Mouse (Mus musculus): ENCODE data around the gene Bahd1. TPM values are rescaled to one million over a fixed set of nuclear protein-coding genes. Genes with fewer than 3 reads are reported as not detected.

Bahd1 gene
- 5.1 and 5.6 TPM in 2 replicates for polyA plus RNA-seq (2016; fragmentation: Nextera tagmentation; extraction: Ambion mirVana)

- under 1% methylated on average over 32 of the region's 32 CpGs for WGBS (ENCODE audit: insufficient replicate concordance)
- peak within 1 kb of the TSS; percentile 92; the same call in 1 of the 2 replicates for H3K27ac ChIP-seq
- peak within 1 kb of the TSS; percentile 97 for H3K9ac ChIP-seq
- ATAC-seq: no peak; the same call in 1 of the 2 replicates
- H3K36me3 ChIP-seq: no peaks in the 10 kb centered on the region
- peak within 1 kb of the TSS; percentile 92 for H3K4me3 ChIP-seq
- peaks cover 58% of the 10 kb centered on the region for H3K27me3 ChIP-seq (replicated peaks)
- H3K4me1 ChIP-seq: peaks cover 79% of the 10 kb centered on the region
- H3K9me3 ChIP-seq (replicated peaks): no peaks in the 10 kb centered on the region
- H3K4me2 ChIP-seq: peak within 1 kb of the TSS; percentile 100
Observed at GRCm38 (mm10) chr2:118899981-118900825, at the start of gene Bahd1. Gene Bahd1 (plus strand): TSS chr2:118900377.

- no peak for ATAC-seq
- WGBS (ENCODE audit: insufficient replicate concordance): 49% methylated on average over 3 of the region's 3 CpGs
- no peaks in the 10 kb centered on the region for H3K4me1 ChIP-seq
- no peak overlapping the region for H3K4me2 ChIP-seq
- no peaks in the 10 kb centered on the region for H3K36me3 ChIP-seq
- H3K4me3 ChIP-seq: no peak overlapping the region
- H3K27ac ChIP-seq: no peak overlapping the region
- 0 out of 2 replicates have a peak, but pooled peaks cover 4% of the 10 kb centered on the region for H3K27me3 ChIP-seq (replicated peaks)
- H3K9me3 ChIP-seq (replicated peaks): no peaks in the 10 kb centered on the region
- H3K9ac ChIP-seq: no peak overlapping the region
Observed at GRCm38 (mm10) chr2:118851756-118852155, 48.4 kb upstream of the Bahd1 start.

- peak; percentile 100 for ATAC-seq
Observed at GRCm38 (mm10) chr2:118861454-118862339, 38.5 kb upstream of the Bahd1 start, which contains the start of gene Ivd. Gene Ivd (plus strand): TSS chr2:118861954.

GRCm38 (mm10) chr2:118862340-118862675 lies 37.9 kb upstream of the Bahd1 start:
- Histone ChIP-seq H3K27ac (peak overlapping the region; percentile 68), H3K27me3 (replicated peaks) (peaks cover 10% of the 10 kb centered on the region), H3K9me3 (replicated peaks) (no peaks in the 10 kb centered on the region), H3K9ac (peak overlapping the region; percentile 74), H3K4me3 (peak overlapping the region; percentile 69), H3K4me1 (peaks cover 24% of the 10 kb centered on the region), H3K36me3 (no peaks in the 10 kb centered on the region), H3K4me2 (peak overlapping the region; percentile 79)
- WGBS (ENCODE audit: insufficient replicate concordance): 45% methylated on average over 3 of the region's 3 CpGs
- ATAC-seq: no peak

More at GRCm38 (mm10) chr2:118861454-118862339, 38.5 kb upstream of the Bahd1 start, which contains the start of gene Ivd:
- Histone ChIP-seq H3K27me3 (replicated peaks) (peaks cover 11% of the 10 kb centered on the region), H3K9me3 (replicated peaks) (no peaks in the 10 kb centered on the region), H3K4me2 (peak within 1 kb of the TSS; percentile 79), H3K4me1 (peaks cover 24% of the 10 kb centered on the region), H3K4me3 (peak within 1 kb of the TSS; percentile 69), H3K9ac (peak within 1 kb of the TSS; percentile 74), H3K27ac (peak within 1 kb of the TSS; percentile 68), H3K36me3 (no peaks in the 10 kb centered on the region)
- WGBS (ENCODE audit: insufficient replicate concordance): 2% methylated on average over 34 of the region's 34 CpGs

- no peaks in the 10 kb centered on the region for H3K9me3 ChIP-seq (replicated peaks)
- 65% methylated on average over 3 of the region's 3 CpGs for WGBS (ENCODE audit: insufficient replicate concordance)
Observed at GRCm38 (mm10) chr2:118870601-118871000, 29.6 kb upstream of the Bahd1 start.

GRCm38 (mm10) chr2:118871032-118871431 lies 29.1 kb upstream of the Bahd1 start:
- H3K27me3 ChIP-seq (replicated peaks): no peaks in the 10 kb centered on the region
- no peak overlapping the region for H3K4me3 ChIP-seq
- H3K27ac ChIP-seq: no peak overlapping the region
- H3K4me2 ChIP-seq: no peak overlapping the region
- H3K4me1 ChIP-seq: no peaks in the 10 kb centered on the region
- peaks cover 36% of the 10 kb centered on the region for H3K36me3 ChIP-seq
- no peaks in the 10 kb centered on the region for H3K9me3 ChIP-seq (replicated peaks)
- WGBS (ENCODE audit: insufficient replicate concordance): 65% methylated on average over 1 of the region's 1 CpGs
- no peak overlapping the region for H3K9ac ChIP-seq
- ATAC-seq: no peak

More at GRCm38 (mm10) chr2:118870601-118871000, 29.6 kb upstream of the Bahd1 start:
- Histone ChIP-seq H3K36me3 (peaks cover 34% of the 10 kb centered on the region), H3K9ac (no peak overlapping the region), H3K4me1 (no peaks in the 10 kb centered on the region), H3K4me2 (no peak overlapping the region), H3K27ac (no peak overlapping the region), H3K27me3 (replicated peaks) (no peaks in the 10 kb centered on the region), H3K4me3 (no peak overlapping the region)
- ATAC-seq: no peak

GRCm38 (mm10) chr2:118873018-118873417 lies 27.2 kb upstream of the Bahd1 start:
- no peak overlapping the region for H3K4me3 ChIP-seq
- no peaks in the 10 kb centered on the region for H3K27me3 ChIP-seq (replicated peaks)
- H3K9ac ChIP-seq: no peak overlapping the region
- no peak overlapping the region for H3K27ac ChIP-seq
- no peak for ATAC-seq
- no peak overlapping the region for H3K4me2 ChIP-seq
- H3K36me3 ChIP-seq: peaks cover 54% of the 10 kb centered on the region
- no peaks in the 10 kb centered on the region for H3K9me3 ChIP-seq (replicated peaks)
- 81% methylated on average over 5 of the region's 5 CpGs for WGBS (ENCODE audit: insufficient replicate concordance)
- H3K4me1 ChIP-seq: no peaks in the 10 kb centered on the region

- no peak overlapping the region for H3K27ac ChIP-seq
- H3K4me3 ChIP-seq: no peak overlapping the region
- WGBS (ENCODE audit: insufficient replicate concordance): 76% methylated on average over 6 of the region's 6 CpGs
- no peak for ATAC-seq
- H3K4me2 ChIP-seq: no peak overlapping the region
- no peak overlapping the region for H3K9ac ChIP-seq
- H3K4me1 ChIP-seq: no peaks in the 10 kb centered on the region
- peaks cover 55% of the 10 kb centered on the region for H3K36me3 ChIP-seq
- no peaks in the 10 kb centered on the region for H3K27me3 ChIP-seq (replicated peaks)
- H3K9me3 ChIP-seq (replicated peaks): no peaks in the 10 kb centered on the region
Observed at GRCm38 (mm10) chr2:118873890-118874430, 26.2 kb upstream of the Bahd1 start.

GRCm38 (mm10) chr2:118875316-118875715 lies 24.9 kb upstream of the Bahd1 start:
- 81% methylated on average over 8 of the region's 8 CpGs for WGBS (ENCODE audit: insufficient replicate concordance)
- Histone ChIP-seq H3K4me3 (no peak overlapping the region), H3K4me2 (no peak overlapping the region), H3K9me3 (replicated peaks) (no peaks in the 10 kb centered on the region), H3K4me1 (no peaks in the 10 kb centered on the region), H3K9ac (no peak overlapping the region), H3K27ac (no peak overlapping the region), H3K36me3 (peaks cover 48% of the 10 kb centered on the region), H3K27me3 (replicated peaks) (no peaks in the 10 kb centered on the region)
- ATAC-seq: no peak

GRCm38 (mm10) chr2:118876453-118876852 lies 23.7 kb upstream of the Bahd1 start:
- no peaks in the 10 kb centered on the region for H3K9me3 ChIP-seq (replicated peaks)
- H3K9ac ChIP-seq: no peak overlapping the region
- ATAC-seq: no peak
- no peak overlapping the region for H3K27ac ChIP-seq
- H3K4me2 ChIP-seq: no peak overlapping the region
- H3K36me3 ChIP-seq: peaks cover 37% of the 10 kb centered on the region
- WGBS (ENCODE audit: insufficient replicate concordance): 82% methylated on average over 9 of the region's 9 CpGs
- H3K27me3 ChIP-seq (replicated peaks): no peaks in the 10 kb centered on the region
- H3K4me1 ChIP-seq: no peaks in the 10 kb centered on the region
- no peak overlapping the region for H3K4me3 ChIP-seq

GRCm38 (mm10) chr2:118881019-118881418 lies 19.2 kb upstream of the Bahd1 start:
- Histone ChIP-seq H3K9ac (no peak overlapping the region), H3K4me3 (no peak overlapping the region), H3K27ac (no peak overlapping the region), H3K36me3 (peaks cover 19% of the 10 kb centered on the region), H3K27me3 (replicated peaks) (peaks cover 21% of the 10 kb centered on the region), H3K9me3 (replicated peaks) (no peaks in the 10 kb centered on the region), H3K4me2 (no peak overlapping the region), H3K4me1 (peaks cover 18% of the 10 kb centered on the region)
- WGBS (ENCODE audit: insufficient replicate concordance): 81% methylated on average over 4 of the region's 4 CpGs
- ATAC-seq: no peak

Measured in liver, embryonic 12.5 days (tissue).